Mouse (Mus musculus) 3T3-L1 (cell line): Measurements from ENCODE around the gene Snx4.

Source experiments
- DNase-seq: peaks from one replicate; pipeline ENCODE4 v3.0.0-alpha.2; 2015; ENCODE audit warnings: low read depth, low spot score

Gene Snx4

DNA sequence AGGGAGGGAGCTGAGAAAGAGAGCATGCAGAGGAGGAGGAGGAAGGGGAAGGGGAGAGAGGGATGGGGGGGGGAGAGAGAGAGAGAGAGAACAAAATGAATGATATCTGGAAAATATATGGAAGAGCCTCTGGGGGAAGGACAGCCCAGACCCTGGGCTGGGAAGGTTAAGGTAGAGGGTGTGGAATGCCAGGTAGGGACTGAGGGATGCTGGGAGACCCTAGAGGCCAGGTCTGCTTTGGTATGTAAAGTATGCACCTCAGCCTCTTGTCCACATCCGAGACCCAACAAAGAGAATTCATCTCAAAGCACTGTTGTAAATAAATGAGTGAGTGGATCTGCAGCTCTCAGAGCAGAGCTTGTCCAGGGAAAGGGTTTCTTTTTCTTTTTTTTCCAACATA is 91.1 kb downstream of the Snx4 start:
- DNase-seq: no peak

GRCm38 (mm10) chr16:33343106-33343505 is 91.9 kb downstream of the Snx4 start:
- no peak for DNase-seq

DNA sequence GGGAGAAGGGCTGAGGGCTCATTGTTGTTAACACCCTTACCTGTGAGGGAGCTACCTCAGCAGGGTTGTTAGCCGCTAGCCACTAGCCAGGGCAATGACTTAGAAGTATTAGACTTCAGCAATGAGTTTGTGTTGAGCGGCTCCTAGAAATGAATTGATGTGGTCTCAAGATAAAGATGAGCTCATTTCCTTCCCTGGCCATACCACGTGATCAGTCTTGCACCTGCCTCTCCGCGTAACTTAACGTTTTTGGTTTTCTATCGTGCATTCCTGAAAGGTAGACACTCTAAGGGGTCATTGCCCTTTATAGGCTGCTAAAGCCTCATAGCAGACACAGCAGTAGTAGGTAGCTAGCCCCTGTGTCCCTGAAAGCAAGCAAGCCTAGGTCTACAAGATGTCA is 92.4 kb downstream of the Snx4 start:
- DNase-seq: no peak

- no peak for DNase-seq
These were observed 93.1 kb downstream of the Snx4 start for GRCm38 (mm10) chr16:33344379-33344778.

GRCm38 (mm10) chr16:33344875-33345274 is 93.6 kb downstream of the Snx4 start:
- peak; percentile 70 for DNase-seq

DNA sequence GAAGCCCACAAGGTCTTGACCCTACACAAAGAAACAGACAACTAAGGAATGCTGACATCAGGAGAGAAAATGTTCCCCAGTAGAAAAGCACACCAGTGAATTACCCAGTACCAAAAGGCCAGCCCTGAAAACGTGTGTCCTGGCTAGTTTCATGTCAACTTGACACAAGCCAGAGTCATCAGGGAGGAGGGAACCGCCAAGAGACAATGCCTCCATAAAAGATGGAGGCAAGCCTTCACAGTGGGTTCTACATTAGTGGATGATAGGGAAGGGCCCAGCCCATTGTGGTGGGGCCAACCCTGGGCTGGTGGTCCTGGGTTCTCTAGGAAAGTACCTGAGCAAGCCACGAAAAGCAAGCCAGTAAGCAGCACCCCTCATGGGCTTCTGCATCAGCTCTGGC is 95.1 kb downstream of the Snx4 start:
- DNase-seq: no peak

- DNase-seq: peak; percentile 57
These were observed 95.9 kb downstream of the Snx4 start for GRCm38 (mm10) chr16:33347134-33347533.
